Mouse (Mus musculus): Measurements from ENCODE around the gene Enkur.
"Not testable (repeated sequence)": the region's sequence is repeated elsewhere in the genome, so short reads cannot be mapped to it uniquely, and the experiment has no call there.

Enkur gene

GRCm38 (mm10) chr2:21204912-21205830, at the start of gene Enkur, which contains the start of gene Thnsl1:
Enkur (minus strand) TSS chr2:21205365.
Thnsl1 (plus strand) TSS chr2:21205724.
- DNase-seq (ENCODE audit: low spot score in 2 of 2): peak; percentile 98 to 100

GRCm38 (mm10) chr2:21254308-21254707, 49.1 kb upstream of the Enkur start:
- DNase-seq (ENCODE audit: low spot score in 2 of 2): no peak

GRCm38 (mm10) chr2:21253644-21254043, 48.5 kb upstream of the Enkur start:
- no peak for DNase-seq (ENCODE audit: low spot score in 2 of 2)

- no peak for DNase-seq (ENCODE audit: low spot score in 2 of 2)
These were observed 40.4 kb upstream of the Enkur start for GRCm38 (mm10) chr2:21245477-21246102.

- no peak for DNase-seq (ENCODE audit: low spot score in 2 of 2)
These were observed 39.8 kb upstream of the Enkur start for GRCm38 (mm10) chr2:21244986-21245385.

GRCm38 (mm10) chr2:21244104-21244503, 38.9 kb upstream of the Enkur start:
- DNase-seq (ENCODE audit: low spot score in 2 of 2): not testable (repeated sequence)

- peak; percentile 15 to 18 for DNase-seq (ENCODE audit: low spot score in 2 of 2)
These were observed 31.7 kb upstream of the Enkur start for GRCm38 (mm10) chr2:21236846-21237245.

GRCm38 (mm10) chr2:21235844-21236386, 30.8 kb upstream of the Enkur start:
- no peak for DNase-seq (ENCODE audit: low spot score in 2 of 2)

GRCm38 (mm10) chr2:21234871-21235648, 29.9 kb upstream of the Enkur start:
- peak; percentile 20 to 66 for DNase-seq (ENCODE audit: low spot score in 2 of 2)

- no peak for DNase-seq (ENCODE audit: low spot score in 2 of 2)
These were observed 26.0 kb upstream of the Enkur start for GRCm38 (mm10) chr2:21231147-21231546.

- DNase-seq (ENCODE audit: low spot score in 2 of 2): no peak
These were observed 25.1 kb upstream of the Enkur start for GRCm38 (mm10) chr2:21230276-21230675.

- DNase-seq (ENCODE audit: low spot score in 2 of 2): no peak
These were observed 17.6 kb upstream of the Enkur start for GRCm38 (mm10) chr2:21222453-21223384.

- no peak for DNase-seq (ENCODE audit: low spot score in 2 of 2)
These were observed 10.1 kb upstream of the Enkur start for GRCm38 (mm10) chr2:21215284-21215683.

GRCm38 (mm10) chr2:21214322-21214721, 9.2 kb upstream of the Enkur start:
- no peak for DNase-seq (ENCODE audit: low spot score in 2 of 2)

- no peak for DNase-seq (ENCODE audit: low spot score in 2 of 2)
These were observed 6.2 kb upstream of the Enkur start for GRCm38 (mm10) chr2:21211361-21211760.

- no peak for DNase-seq (ENCODE audit: low spot score in 2 of 2)
These were observed 1.1 kb upstream of the Enkur start for GRCm38 (mm10) chr2:21206278-21206677.

GRCm38 (mm10) chr2:21205831-21206159, 630 bp upstream of the Enkur start:
- no peak for DNase-seq (ENCODE audit: low spot score in 2 of 2)

GRCm38 (mm10) chr2:21202754-21203153, 2.4 kb downstream of the Enkur start:
- DNase-seq (ENCODE audit: low spot score in 2 of 2): no peak

GRCm38 (mm10) chr2:21199051-21199450, 6.1 kb downstream of the Enkur start:
- DNase-seq (ENCODE audit: low spot score in 2 of 2): no peak

GRCm38 (mm10) chr2:21195233-21195632, 9.9 kb downstream of the Enkur start:
- no peak for DNase-seq (ENCODE audit: low spot score in 2 of 2)

GRCm38 (mm10) chr2:21191232-21191631, 13.9 kb downstream of the Enkur start:
- no peak for DNase-seq (ENCODE audit: low spot score in 2 of 2)
